Mouse (Mus musculus) spleen, postnatal 36 days (tissue): ENCODE data around the gene Peli2.
"Not testable (repeated sequence)": the region's sequence is repeated elsewhere in the genome, so short reads cannot be mapped to it uniquely, and the experiment has no call there.

ENCODE experiments used
- DNase-seq, 2 experiments: peaks; one replicate each; pipeline ENCODE4 v3.0.0; 2022; ENCODE audit warnings: low spot score in 2 of 2, mixed read lengths in 1 of 2

The Peli2 gene

GRCm38 (mm10) chr14:48120752-48121528 lies at the start of gene Peli2:
Gene Peli2 (plus strand): TSS chr14:48120823.
- no peak for DNase-seq

GRCm38 (mm10) chr14:48072104-48072503 lies 48.5 kb upstream of the Peli2 start:
- DNase-seq: no peak

- DNase-seq: no peak
These were observed 47.1 kb upstream of the Peli2 start for GRCm38 (mm10) chr14:48073247-48074161.

- DNase-seq: not testable (repeated sequence)
These were observed 41.0 kb upstream of the Peli2 start for GRCm38 (mm10) chr14:48079574-48079973.

GRCm38 (mm10) chr14:48083836-48084812 lies 36.5 kb upstream of the Peli2 start:
- DNase-seq: no peak

GRCm38 (mm10) chr14:48086682-48087297 lies 33.8 kb upstream of the Peli2 start:
- no peak for DNase-seq

GRCm38 (mm10) chr14:48087298-48087830 lies 33.3 kb upstream of the Peli2 start:
- DNase-seq: no peak

GRCm38 (mm10) chr14:48090465-48090864 lies 30.2 kb upstream of the Peli2 start:
- no peak for DNase-seq

GRCm38 (mm10) chr14:48091160-48091559 lies 29.5 kb upstream of the Peli2 start:
- DNase-seq: no peak

- no peak for DNase-seq
These were observed 22.4 kb upstream of the Peli2 start for GRCm38 (mm10) chr14:48098253-48098652.

- no peak for DNase-seq
These were observed 21.3 kb upstream of the Peli2 start for GRCm38 (mm10) chr14:48099354-48099753.

GRCm38 (mm10) chr14:48106453-48106852 lies 14.2 kb upstream of the Peli2 start:
- no peak for DNase-seq

- no peak for DNase-seq
These were observed 2.6 kb upstream of the Peli2 start for GRCm38 (mm10) chr14:48117986-48118385.

GRCm38 (mm10) chr14:48119012-48119647 lies 1.5 kb upstream of the Peli2 start:
- DNase-seq: no peak

GRCm38 (mm10) chr14:48119648-48120270 lies 864 bp upstream of the Peli2 start:
- no peak for DNase-seq

GRCm38 (mm10) chr14:48120443-48120751 lies 226 bp upstream of the Peli2 start:
- no peak for DNase-seq

- DNase-seq: no peak
These were observed 1.2 kb downstream of the Peli2 start for GRCm38 (mm10) chr14:48121529-48122517.

- DNase-seq: no peak
These were observed 3.4 kb downstream of the Peli2 start for GRCm38 (mm10) chr14:48124011-48124410.

- DNase-seq: no peak
These were observed 4.2 kb downstream of the Peli2 start for GRCm38 (mm10) chr14:48124816-48125215.
